Mouse (Mus musculus) midbrain, embryonic 14.5 days (tissue): Measurements from ENCODE around the gene Olfr397. TPM values are rescaled to one million over a fixed set of nuclear protein-coding genes. Genes with fewer than 3 reads are reported as not detected.

Source experiments
- ATAC-seq: fragments of 200-750 bp; cut with Nextera tagmentation; 2 replicates; pipeline ENCODE4 v1.8.0; 2017; ENCODE audit warnings: moderate number of reproducible peaks, moderate library complexity; ENCODE audit not compliant: low FRiP score, low TSS enrichment
- DNase-seq: peaks from one replicate; pipeline ENCODE4 v3.0.0-alpha.2; 2015
- H3K27ac ChIP-seq: fragments of 300-500 bp; sonication (generic); replicated peaks from 2 replicates; pipeline ENCODE4 v1.5.1; 2014; ENCODE audit warnings: mild to moderate bottlenecking, low read depth, low read length, moderate library complexity
- H3K27me3 ChIP-seq: fragments of 300-500 bp; sonication (generic); 2 replicates; pipeline ENCODE4 v1.6.1; 2014; ENCODE audit warnings: low read length, control low read depth, mixed read lengths; ENCODE audit not compliant: control insufficient read depth, insufficient read depth
- H3K36me3 ChIP-seq: fragments of 300-500 bp; sonication (generic); 2 replicates; pipeline ENCODE4 v1.6.1; 2014; ENCODE audit warnings: low read length, control low read depth; ENCODE audit not compliant: control insufficient read depth, insufficient read depth
- H3K4me1 ChIP-seq: fragments of 300-500 bp; sonication (generic); 2 replicates; pipeline ENCODE4 v1.6.1; 2014; ENCODE audit warnings: mild to moderate bottlenecking, antibody characterized with exemption, low read length, control low read depth; ENCODE audit not compliant: control insufficient read depth, insufficient read depth
- H3K4me2 ChIP-seq: fragments of 300-500 bp; sonication (generic); 2 replicates; pipeline ENCODE4 v1.6.1; 2014; ENCODE audit warnings: mild to moderate bottlenecking, low read length, moderate library complexity
- H3K4me3 ChIP-seq: fragments of 300-500 bp; sonication (generic); replicated peaks from 2 replicates; pipeline ENCODE4 v1.5.1; 2014; ENCODE audit warnings: low read depth, low read length
- H3K9ac ChIP-seq: fragments of 300-500 bp; sonication (generic); replicated peaks from 2 replicates; pipeline ENCODE4 v1.6.1; 2014; ENCODE audit warnings: mild to moderate bottlenecking, low read length, moderate library complexity
- H3K9me3 ChIP-seq: fragments of 300-500 bp; sonication (generic); 2 replicates; pipeline ENCODE4 v1.6.1; 2016; ENCODE audit warnings: low read length, control low read depth, mixed read lengths; ENCODE audit not compliant: control insufficient read depth
- WGBS: fragments of 180-500 bp; shearing (Covaris S2); extraction: QIAGEN DNeasy Blood & Tissue Kit; methylation state at CpG from one replicate; pipeline ENCODE4 v1.1.7; 2014; 5-methylcytosine and 5-hydroxymethylcytosine counted together
- polyA plus RNA-seq: library from polyadenylated mRNA; unstranded; fragments of >200 nt; fragmentation: Nextera tagmentation; extraction: Ambion mirVana; gene quantifications from 2 replicates; pipeline ENCODE4 v1.2.1, GENCODE M21; 2014

Gene Olfr397
- polyA plus RNA-seq, result not detected in 2 replicates

DNA sequence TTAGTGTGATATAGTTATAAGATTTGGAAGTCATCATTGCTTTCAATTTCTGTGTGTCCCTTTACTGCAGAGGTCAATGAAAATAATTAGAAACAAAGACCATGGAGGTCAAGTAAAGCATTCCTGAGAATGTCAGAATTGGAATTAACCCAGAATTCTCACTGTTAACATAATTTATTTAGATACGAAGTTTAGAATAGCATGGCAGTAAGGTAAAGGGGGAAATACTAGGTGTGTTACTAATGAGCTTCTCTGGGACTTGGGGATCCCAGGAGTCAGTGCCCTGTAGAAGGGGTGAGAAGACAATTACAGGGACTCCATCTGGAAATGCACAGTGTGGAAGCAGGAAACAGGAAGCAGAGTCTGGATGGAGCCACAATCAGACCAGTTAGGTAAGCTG is at the start of gene Olfr397:
Gene Olfr397, plus strand, starts transcription at position 301 of the 400 bp plus-strand sequence.
- no peak within 1 kb of the TSS for H3K27ac ChIP-seq
- 77% methylated on average over 1 of the region's 1 CpGs for WGBS
- no peak for DNase-seq
- H3K9me3 ChIP-seq, result peaks cover 23% of the 10 kb centered on the region
- H3K4me3 ChIP-seq, result no peak within 1 kb of the TSS
- H3K4me2 ChIP-seq, result no peak within 1 kb of the TSS
- no peak within 1 kb of the TSS for H3K9ac ChIP-seq
- no peaks in the 10 kb centered on the region for H3K36me3 ChIP-seq
- ATAC-seq, result no peak
- H3K4me1 ChIP-seq, result no peaks in the 10 kb centered on the region
- H3K27me3 ChIP-seq, result no peaks in the 10 kb centered on the region

DNA sequence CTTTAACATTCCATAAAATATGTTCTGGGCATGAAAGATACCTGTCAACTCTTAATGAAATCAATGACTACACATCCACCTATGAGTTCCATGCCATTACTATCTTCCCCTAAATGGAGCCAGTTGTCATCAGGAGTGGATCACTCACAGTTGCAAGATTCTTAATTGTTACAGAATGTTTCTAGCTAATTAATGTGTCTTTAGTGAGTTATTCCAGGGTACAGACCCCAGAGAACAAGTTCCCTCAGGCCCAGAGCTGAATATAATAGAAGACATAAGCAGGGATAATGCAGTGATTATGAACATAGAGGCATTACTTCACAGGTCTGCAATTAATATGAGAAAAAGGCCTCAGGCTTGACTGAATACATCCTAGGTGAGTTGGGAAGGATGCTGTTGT is 24.2 kb upstream of the Olfr397 start, which contains the start of gene Olfr23:
Gene Olfr23, plus strand, starts transcription at position 301 of the 400 bp plus-strand sequence.
- ATAC-seq, result no peak
- no peaks in the 10 kb centered on the region for H3K27me3 ChIP-seq

DNA sequence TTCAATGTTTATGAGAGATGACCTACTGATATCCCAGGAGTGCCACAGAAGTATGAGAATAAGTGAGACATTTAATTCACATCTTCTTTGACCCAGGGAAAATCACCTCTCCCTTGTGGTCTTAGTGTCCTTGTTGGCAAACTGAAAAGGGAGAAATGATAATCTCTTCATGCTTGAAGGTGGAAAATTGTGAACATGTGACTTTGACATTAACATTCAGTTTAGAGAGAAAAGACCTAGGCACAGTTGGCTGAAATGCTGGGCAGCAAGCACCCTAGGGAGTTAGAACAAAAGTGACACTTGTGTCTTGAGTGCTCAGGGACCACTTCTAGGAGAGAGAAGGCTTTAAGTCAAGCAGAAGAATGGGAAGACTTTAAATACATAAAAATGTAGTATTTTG is 29.7 kb downstream of the Olfr397 start, which contains the start of gene Olfr398:
Gene Olfr398, minus strand, starts transcription at position 101 of the 400 bp plus-strand sequence.
- Histone ChIP-seq H3K36me3 (no peaks in the 10 kb centered on the region), H3K4me3 (no peak within 1 kb of the TSS), H3K27ac (no peak within 1 kb of the TSS), H3K27me3 (no peaks in the 10 kb centered on the region), H3K9me3 (peaks cover 15% of the 10 kb centered on the region), H3K4me1 (no peaks in the 10 kb centered on the region), H3K4me2 (no peak within 1 kb of the TSS), H3K9ac (no peak within 1 kb of the TSS)
- DNase-seq, result no peak
- no peak for ATAC-seq

More for the DNA sequence above, 24.2 kb upstream of the Olfr397 start, which contains the start of gene Olfr23:
- Histone ChIP-seq H3K9me3 (peaks cover 7% of the 10 kb centered on the region; the same call in 1 of the 2 replicates), H3K9ac (no peak within 1 kb of the TSS), H3K27ac (no peak within 1 kb of the TSS), H3K4me2 (no peak within 1 kb of the TSS), H3K4me1 (no peaks in the 10 kb centered on the region), H3K36me3 (no peaks in the 10 kb centered on the region), H3K4me3 (no peak within 1 kb of the TSS)
- DNase-seq, result no peak

DNA sequence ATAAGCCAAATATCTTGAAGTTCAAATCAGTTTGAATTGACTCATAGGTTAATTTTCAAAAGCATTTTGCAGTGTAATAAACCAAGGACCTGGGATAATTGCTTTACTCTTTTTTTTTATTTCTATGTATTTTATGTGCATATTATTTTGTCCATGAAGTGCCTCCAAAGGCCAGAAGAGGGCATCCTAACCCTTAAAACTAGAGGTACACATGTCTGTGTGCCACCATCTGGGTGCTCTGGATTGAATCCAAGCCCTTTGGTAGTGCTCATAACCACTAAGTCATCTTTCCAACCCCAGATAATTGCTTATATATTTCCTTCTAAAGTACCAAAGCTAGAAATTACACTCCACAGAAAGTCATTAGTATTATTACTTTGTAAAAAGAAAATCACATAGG is 32.5 kb downstream of the Olfr397 start:
- Histone ChIP-seq H3K9me3 (peaks cover 15% of the 10 kb centered on the region), H3K27ac (no peak overlapping the region), H3K27me3 (no peaks in the 10 kb centered on the region), H3K4me3 (no peak overlapping the region), H3K4me2 (no peak overlapping the region), H3K36me3 (no peaks in the 10 kb centered on the region), H3K9ac (no peak overlapping the region), H3K4me1 (no peaks in the 10 kb centered on the region)
- no peak for ATAC-seq
- DNase-seq, result no peak

Other genes starting within 250 kb of the Olfr397 start
- not detected in 2 replicates for gene Olfr389, start 180.1 kb upstream of the Olfr397 start, polyA plus RNA-seq
- gene Olfr390, start 177.9 kb upstream of the Olfr397 start, polyA plus RNA-seq, result not detected in 2 replicates
- gene Olfr391-ps, start 157.8 kb upstream of the Olfr397 start, polyA plus RNA-seq, result not detected in 2 replicates
- not detected in 2 replicates for gene Olfr392, start 143.8 kb upstream of the Olfr397 start, polyA plus RNA-seq
- not detected in 2 replicates for gene Olfr393, start 109.4 kb upstream of the Olfr397 start, polyA plus RNA-seq
- not detected in 2 replicates for gene Olfr394, start 70.0 kb upstream of the Olfr397 start, polyA plus RNA-seq
- gene Olfr395, start 51.5 kb upstream of the Olfr397 start, polyA plus RNA-seq, result not detected in 2 replicates
- gene Olfr23, start 24.1 kb upstream of the Olfr397 start, polyA plus RNA-seq, result not detected in 2 replicates
- gene Olfr398, start 29.6 kb downstream of the Olfr397 start, polyA plus RNA-seq, result not detected in 2 replicates
- gene Olfr139, start 95.7 kb downstream of the Olfr397 start, polyA plus RNA-seq, result not detected in 2 replicates
- not detected in 2 replicates for gene Olfr399, start 95.8 kb downstream of the Olfr397 start, polyA plus RNA-seq
- gene Zfp616, start 109.1 kb downstream of the Olfr397 start, polyA plus RNA-seq, result not detected in 2 replicates
- not detected in 2 replicates for gene Olfr401, start 152.9 kb downstream of the Olfr397 start, polyA plus RNA-seq
- not detected in 2 replicates for gene Olfr402, start 192.7 kb downstream of the Olfr397 start, polyA plus RNA-seq
- not detected in 2 replicates for gene Olfr403, start 225.4 kb downstream of the Olfr397 start, polyA plus RNA-seq